Mouse (Mus musculus): Measurements from ENCODE around the gene Rbck1. TPM values are rescaled to one million over a fixed set of nuclear protein-coding genes. Genes with fewer than 3 reads are reported as not detected.

Rbck1 gene
- total RNA-seq, 4 experiments from 2014 or later, result 108 to 121 (median 111) TPM

- DNase-seq (ENCODE audit: low spot score in 2 of 2), result no peak
Observed at GRCm38 (mm10) chr2:152344361-152344760, 11.9 kb upstream of the Rbck1 start.

DNA sequence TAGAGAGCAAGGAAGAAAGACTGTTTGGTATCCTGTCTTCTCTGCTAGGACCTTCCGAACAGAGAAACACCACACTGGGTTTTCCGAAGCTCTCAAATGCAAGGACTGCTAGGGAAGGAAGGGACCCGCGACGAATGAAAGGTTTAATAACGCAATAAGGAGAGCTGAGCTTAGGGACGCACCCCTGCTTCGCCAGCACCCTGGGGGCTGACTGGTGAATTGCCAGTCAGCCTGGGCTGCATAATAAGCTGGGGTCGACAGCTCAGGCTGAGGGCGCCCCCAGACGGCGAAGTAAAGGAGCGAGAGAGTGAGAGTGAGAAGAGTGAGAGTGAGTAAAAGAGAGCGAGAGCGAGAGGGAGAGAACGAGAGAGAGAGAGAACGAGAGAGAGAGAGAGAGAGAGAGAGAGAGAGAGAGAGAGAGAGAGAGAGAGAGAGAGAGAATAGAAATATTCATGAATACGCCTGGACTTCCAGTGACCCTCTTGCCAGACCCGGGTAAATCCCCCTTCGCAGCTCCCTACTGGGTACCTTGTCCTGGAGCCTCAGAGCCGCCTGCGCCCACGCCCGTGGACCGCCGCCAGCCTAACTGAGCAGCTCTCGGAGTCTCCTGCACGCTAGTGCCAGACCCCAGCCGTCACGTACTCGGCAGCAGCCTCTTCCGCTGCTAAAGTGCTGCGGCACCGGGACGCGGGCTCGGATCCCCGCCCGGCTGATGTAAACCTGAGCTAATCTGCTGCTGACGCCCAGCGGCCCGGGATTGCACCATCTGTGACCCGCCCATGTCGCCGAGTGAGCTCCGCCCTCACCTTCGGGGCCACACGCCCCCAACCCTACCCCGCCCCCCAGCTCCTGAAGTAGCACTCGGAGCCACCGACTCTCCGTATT is 11.1 kb upstream of the Rbck1 start, which contains the start of gene Trib3:
Gene Trib3, minus strand, starts transcription at position 704 of the 885 bp plus-strand sequence.
- peak in 1 of 2 experiments; percentile 59 for DNase-seq (ENCODE audit: low spot score in 2 of 2)

DNA sequence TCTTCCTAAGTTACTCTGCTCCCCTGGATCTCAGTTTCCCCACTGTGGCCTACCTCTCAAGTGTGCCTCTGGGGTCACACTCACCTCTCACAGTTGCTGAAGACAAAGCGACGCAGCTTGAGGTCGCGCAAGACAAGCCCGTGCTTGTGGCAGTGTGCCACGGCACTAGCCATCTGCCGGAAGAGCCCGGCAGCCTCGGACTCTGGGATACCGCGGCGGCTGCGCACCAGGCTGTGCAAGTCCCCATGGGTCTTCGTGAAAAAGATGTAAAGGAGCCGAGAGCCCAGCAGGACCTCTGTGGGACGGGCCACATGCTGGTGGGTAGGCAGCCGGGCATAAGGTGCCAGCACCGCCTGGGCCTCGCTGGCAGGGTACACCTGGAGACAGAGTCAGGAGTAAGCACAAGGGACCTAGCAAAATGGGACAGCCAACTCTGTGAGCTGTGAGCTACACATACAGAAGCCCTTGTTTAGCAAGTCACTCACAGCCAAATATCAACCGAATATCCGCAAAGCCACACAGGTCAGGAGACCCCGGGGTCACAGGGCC is 7.3 kb upstream of the Rbck1 start:
- DNase-seq (ENCODE audit: low spot score in 2 of 2), result no peak

- no peak for DNase-seq (ENCODE audit: low spot score in 2 of 2)
Observed at GRCm38 (mm10) chr2:152338319-152338718, 5.9 kb upstream of the Rbck1 start.

GRCm38 (mm10) chr2:152337591-152338212 is 5.2 kb upstream of the Rbck1 start:
- no peak for DNase-seq (ENCODE audit: low spot score in 2 of 2)

DNA sequence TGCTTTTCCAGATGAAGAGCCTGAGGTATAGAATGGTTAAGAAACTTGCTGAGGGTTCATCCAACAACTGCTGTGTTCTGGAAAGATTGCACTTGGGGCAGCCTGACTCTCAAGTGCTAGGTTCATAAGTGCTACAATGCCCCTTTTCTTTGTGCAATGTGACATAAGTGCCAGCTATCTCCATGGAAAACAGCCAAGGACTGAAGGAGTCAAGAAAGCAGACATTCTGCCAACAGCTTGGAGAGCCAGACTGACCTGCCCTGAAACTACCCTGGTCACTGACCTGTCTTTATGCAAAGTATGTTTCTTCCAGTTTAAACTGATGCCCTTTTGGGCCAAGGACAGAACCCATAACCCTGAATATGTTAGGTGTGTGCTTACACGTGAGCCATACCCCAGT is 4.4 kb upstream of the Rbck1 start:
- no peak for DNase-seq (ENCODE audit: low spot score in 2 of 2)

DNA sequence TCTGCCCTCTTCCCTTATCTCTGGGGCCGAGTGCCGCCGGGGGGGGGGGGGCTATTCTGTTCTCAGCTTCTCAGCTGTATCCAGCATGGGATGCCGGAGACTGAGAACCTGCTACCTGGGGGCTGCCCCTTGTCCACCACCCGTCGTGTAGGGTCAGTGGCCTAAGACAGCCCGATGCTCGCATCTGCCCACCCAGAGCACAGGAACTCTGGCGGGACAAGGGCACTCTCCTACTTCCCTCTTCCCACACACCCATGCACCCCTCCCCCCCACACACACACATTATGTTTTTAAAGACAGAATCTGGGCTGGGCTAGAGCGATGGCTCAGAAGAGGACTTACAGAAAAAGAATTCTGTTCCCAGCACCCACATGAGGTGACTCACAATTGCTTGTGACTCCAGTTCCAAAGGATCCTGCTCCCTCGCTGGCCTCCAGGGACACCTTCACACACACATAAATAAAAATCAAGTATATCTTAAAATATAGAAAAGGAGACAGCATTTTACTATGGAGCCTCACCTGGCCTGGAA is 2.9 kb upstream of the Rbck1 start:
- no peak for DNase-seq (ENCODE audit: low spot score in 2 of 2)

- no peak for DNase-seq (ENCODE audit: low spot score in 2 of 2)
Observed at GRCm38 (mm10) chr2:152333345-152334006, 1.0 kb upstream of the Rbck1 start.

GRCm38 (mm10) chr2:152330858-152331423 is 1.5 kb downstream of the Rbck1 start:
- DNase-seq (ENCODE audit: low spot score in 2 of 2), result no peak

DNA sequence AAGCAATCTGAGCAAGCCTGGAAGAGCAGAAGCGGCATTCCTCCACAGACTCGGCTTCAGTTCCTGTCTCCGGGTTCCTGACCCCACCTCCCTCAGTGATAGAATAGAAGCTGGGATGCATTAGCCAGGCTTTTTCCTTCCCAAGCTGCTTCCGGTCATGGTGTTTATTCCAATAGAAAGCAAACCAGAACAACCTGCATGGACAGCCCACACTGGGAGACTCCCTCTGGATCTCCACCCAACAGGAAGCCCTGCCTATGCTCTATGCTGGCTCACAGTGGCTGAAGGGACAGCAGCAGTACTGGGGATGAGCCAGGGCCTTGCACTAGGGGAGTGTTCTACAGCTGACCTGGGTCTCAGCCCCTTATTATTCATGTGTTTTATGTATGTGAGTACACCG is 4.5 kb downstream of the Rbck1 start:
- DNase-seq (ENCODE audit: low spot score in 2 of 2), result no peak

DNA sequence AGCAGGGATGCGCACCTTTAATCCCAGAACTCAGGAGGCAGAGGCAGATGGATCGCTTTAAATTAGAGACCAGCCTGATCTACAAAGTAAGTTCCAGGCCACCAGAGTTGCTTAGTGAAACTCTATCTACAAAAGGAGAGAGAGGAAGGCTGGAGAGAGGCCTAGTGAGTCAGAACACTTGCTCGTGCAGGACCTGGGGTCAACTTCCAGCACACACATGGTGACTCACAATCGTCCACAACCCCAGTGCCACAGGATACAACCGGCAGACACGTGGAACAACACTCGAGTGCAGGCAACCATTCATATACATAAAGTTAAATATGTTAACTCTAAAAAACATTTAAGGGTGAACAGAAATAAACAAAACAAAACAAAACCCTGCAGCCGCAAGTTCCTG is 5.8 kb downstream of the Rbck1 start:
- no peak for DNase-seq (ENCODE audit: low spot score in 2 of 2)

- no peak for DNase-seq (ENCODE audit: low spot score in 2 of 2)
Observed at GRCm38 (mm10) chr2:152326157-152326556, 6.3 kb downstream of the Rbck1 start.

DNA sequence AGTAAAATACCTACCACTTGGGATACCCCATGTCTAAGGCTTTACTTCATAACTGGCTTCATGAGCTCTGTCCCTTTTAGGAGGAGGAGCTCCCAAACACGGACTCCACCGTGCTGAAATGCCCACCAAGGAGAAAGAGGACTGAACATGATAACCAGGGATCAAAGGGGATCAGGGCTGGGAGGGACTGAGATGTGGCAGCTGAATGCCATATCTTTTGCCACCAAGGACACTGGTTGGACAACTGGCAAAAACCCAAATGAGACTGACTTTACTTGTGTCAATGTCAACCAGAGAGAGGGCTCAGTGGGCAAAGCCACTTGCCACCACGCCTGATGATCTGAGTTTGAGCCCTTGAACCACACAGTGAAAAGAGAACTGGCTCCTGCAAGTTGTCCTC is 7.6 kb downstream of the Rbck1 start:
- no peak for DNase-seq (ENCODE audit: low spot score in 2 of 2)

- DNase-seq (ENCODE audit: low spot score in 2 of 2), result no peak
Observed at GRCm38 (mm10) chr2:152323971-152324370, 8.5 kb downstream of the Rbck1 start.

DNA sequence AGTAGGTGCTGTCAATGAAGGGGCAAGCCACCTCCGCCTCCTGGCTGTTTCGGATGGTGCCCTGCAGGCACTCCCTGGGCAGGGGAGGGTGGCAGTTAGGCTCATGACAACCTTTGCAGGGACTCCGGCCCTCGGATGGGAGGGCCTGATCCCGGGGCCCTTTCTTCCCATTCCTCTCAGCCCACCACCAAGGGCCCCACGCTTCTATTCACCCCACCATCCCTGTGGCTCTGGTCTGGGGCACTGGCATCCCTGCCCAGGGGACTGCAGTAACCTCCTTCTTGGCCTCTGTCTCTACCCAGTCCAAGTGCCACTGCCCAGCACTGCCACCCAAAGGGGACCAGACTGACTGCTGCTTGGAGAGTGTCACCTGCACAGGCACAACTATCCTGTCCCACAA is 10.3 kb downstream of the Rbck1 start:
- DNase-seq (ENCODE audit: low spot score in 2 of 2), result no peak

DNA sequence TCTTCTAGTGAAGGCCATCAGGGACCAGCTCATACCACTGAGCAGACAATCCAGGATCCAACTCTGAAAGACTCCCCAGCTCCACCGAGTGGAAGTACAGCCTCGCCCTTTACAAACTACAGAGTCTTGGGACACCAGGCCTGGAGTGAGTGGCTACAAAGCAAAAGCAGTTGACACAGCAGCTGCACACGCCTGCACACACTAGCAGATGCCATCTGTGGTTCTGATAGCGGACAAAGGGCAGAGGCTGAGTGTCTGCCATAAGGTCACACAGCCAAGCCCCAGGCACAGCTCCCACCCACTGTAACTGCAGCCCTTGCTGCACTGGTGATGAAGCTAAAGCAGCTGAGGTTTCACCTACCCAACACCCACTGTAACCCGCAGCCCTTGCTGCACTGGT is 10.9 kb downstream of the Rbck1 start:
- DNase-seq (ENCODE audit: low spot score in 2 of 2), result no peak

DNA sequence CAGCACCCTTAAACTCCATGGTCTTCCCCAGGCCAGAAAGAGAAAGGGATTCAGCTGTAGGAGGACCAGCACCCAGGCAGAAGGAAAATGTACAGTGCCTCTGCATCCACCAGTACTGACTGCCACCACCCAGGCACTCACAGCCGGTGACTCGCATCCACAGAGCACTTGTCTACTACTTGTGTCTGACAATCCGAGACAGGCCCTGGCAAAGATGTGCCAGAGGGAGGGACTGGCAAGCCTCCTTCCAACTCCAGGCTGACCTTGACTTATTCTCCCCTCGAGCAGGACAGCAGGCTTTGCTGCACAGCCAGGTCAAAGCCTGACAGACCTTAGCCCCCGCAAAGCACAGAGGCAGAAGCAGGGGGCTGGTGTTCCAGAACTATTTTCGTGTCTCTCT is 15.4 kb downstream of the Rbck1 start:
- DNase-seq (ENCODE audit: low spot score in 2 of 2), result no peak

DNA sequence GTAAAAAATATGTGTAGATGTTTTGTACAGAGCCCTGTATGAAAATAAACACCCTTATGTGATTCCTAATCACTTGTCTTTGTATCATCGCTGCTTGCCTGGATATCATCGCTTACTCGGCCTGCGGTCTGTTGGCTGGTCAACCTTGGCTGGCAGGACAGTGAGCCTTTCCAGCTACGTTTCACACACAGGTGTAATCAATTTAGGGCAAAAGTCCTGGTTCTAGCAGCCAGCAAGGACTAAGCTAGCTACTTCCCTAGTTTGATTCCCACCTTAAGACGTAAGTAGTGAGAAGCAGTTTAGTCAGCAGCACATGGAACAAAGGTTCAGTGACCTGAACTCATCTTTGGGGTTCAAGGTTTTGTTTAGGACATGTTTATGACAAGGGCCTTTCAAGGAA is 18.5 kb downstream of the Rbck1 start:
- no peak for DNase-seq (ENCODE audit: low spot score in 2 of 2)

- no peak for DNase-seq (ENCODE audit: low spot score in 2 of 2)
Observed at GRCm38 (mm10) chr2:152312996-152313395, 19.5 kb downstream of the Rbck1 start.

- no peak for DNase-seq (ENCODE audit: low spot score in 2 of 2)
Observed at GRCm38 (mm10) chr2:152307186-152307585, 25.3 kb downstream of the Rbck1 start.

GRCm38 (mm10) chr2:152305480-152305879 is 27.0 kb downstream of the Rbck1 start:
- DNase-seq (ENCODE audit: low spot score in 2 of 2), result no peak

Data from layer of hippocampus, adult 8-10 months (tissue).